Mouse (Mus musculus) naive thymus-derived CD4-positive, alpha-beta T cell, adult 5 months (primary cell): Measurements from ENCODE around the gene Apod. TPM values are rescaled to one million over a fixed set of nuclear protein-coding genes. Genes with fewer than 3 reads are reported as not detected.

Experiments
- polyA plus RNA-seq: library from polyadenylated mRNA; unstranded; fragments of 100-300 nt; shearing (Covaris generic); gene quantifications from one replicate; pipeline ENCODE4 v1.2.1, GENCODE M21; 2017

Gene Apod
- polyA plus RNA-seq = not detected

DNA sequence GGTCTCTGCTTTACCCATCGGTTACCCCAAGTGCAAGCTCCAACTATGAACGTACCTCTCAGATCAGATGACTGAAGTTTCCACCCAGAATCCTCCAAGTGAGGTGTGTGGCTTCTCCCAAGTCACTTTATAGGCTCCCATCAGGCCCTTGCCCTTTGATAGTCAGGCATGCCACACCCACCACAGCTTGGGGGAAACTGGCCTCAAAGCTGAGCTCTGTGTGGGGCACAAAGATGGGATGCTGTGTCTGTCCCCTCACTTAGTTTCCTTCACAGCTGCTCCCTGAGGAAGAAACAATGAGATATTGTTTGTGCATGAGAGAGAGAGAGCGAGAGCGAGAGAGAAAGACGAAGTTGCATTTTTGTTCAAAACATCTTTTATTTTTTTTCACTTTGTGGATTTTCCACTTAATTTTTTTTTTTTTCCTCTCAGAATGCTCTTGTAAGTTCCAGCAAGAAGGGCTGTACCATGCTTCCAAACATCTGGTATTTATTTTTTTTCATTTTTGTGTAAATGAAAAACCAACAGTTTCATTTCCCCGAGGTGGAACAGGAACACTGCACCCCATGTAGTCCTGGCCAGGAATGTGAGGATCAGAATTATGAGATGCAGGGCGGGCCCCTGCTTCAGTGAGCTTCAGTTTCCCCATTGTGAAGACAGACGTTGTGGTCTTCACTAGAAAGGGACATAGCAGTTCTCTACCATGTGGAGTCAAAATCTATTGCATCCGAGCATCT, at the start of gene Apod:
TSS of gene Apod (minus strand) at position 312 of the 737 bp plus-strand sequence.

DNA sequence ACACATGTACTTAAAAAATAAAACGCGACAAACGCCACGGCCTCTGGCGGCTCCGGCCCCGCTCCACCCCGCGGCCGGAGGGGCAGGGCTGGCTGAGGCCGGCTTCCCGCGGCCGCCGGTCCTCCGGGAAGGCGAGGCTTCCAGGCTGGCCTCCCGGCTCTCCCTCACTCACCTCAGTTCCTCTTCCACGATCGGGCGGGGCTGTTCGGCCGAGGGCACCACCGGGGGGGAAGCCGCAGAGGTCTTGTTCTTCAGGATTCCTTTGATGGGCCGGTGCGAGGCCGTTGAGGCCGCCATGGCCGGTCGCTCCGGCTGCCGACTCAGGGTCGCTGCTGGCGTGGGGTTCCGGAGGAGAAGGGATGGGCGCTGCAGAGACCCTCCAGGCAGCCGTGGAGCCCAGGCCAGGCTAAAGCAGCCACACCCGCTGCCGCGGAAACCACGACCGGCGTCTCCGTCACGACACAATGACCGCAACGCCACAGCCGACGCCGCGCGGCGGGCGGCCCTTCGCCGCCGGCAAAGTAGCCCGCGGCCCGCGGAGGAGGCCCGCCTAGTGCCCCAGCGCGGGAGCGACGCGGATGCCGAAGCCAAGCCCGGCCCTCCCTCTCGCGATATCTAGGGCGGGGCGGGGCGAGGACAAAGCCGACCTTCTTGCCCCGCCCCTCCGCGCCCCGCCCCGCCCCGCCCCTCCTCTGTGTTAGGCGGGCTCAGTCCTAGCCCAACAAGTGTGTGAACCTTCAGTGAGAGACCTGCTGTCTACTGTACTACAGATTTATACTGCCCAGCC, 39.7 kb downstream of the Apod start, which contains the start of gene Ppp1r2:
TSS of gene Ppp1r2 (minus strand) at position 604 of the 787 bp plus-strand sequence.

Other genes starting within 250 kb of the Apod start
- 28.3 TPM for gene Xxylt1, start 233.4 kb downstream of the Apod start, polyA plus RNA-seq
- gene Acap2, start 113.6 kb downstream of the Apod start, polyA plus RNA-seq = 39.3 TPM
- gene Ppp1r2, start 39.5 kb downstream of the Apod start, polyA plus RNA-seq = 61.0 TPM
- gene Bdh1, start 107.5 kb upstream of the Apod start, polyA plus RNA-seq = 41.2 TPM